In the genomic region with DNA sequence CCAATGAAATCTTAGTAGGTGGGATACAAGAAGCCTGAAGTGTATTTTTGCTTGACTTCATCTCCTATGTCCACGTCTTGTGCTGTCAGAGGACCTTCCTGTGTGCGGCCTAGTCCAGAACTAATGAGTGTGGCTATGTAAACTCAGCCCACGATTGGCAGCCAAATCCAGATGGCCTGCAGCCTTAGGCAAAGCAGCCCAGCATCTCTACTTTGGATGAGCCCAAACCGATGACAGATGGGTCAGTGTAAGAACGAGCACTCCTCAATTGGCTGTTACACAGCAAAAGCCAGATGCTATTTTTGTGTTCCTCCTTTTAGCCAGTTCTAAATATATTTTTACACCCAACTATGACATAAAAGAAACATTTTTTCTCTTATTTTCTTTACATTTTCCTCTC, we compare ENCODE assay signal across 15 mouse cellular contexts. TPM values are rescaled to one million over a fixed set of nuclear protein-coding genes. Genes with fewer than 3 reads are reported as not detected.
DNase-seq lines count a peak whose midpoint lies in the region; ATAC-seq and TF ChIP-seq lines count a peak whose summit lies in the region.
"Had no signal": no experiment of that assay in that cellular context is flagged by ENCODE, and none has a peak within 500 bp of the region (broad histone marks: within the 10 kb centered on the region; RNA-seq: fewer than 3 reads in every experiment).

No protein-coding gene starts in this region.

- peak; percentile 78 for ATAC-seq in forebrain, postnatal 0 days
- ATAC-seq in forebrain, embryonic 13.5 days, result no peak; the same call in 1 of the 2 replicates
- peak; percentile 74 for ATAC-seq in lung, embryonic 16.5 days (ENCODE audit: low read depth)
- ATAC-seq in megakaryocyte, adult 5-6 weeks (ENCODE audit: poor library complexity, severe bottlenecking), result no peak
- ATAC-seq: midbrain, embryonic 15.5 days had no signal

- H3K4me3 ChIP-seq in forebrain, postnatal 0 days (ENCODE audit: low read depth, low read length), result no peak overlapping the region
- H3K4me3 ChIP-seq in forebrain, embryonic 13.5 days, result no peak overlapping the region
- H3K4me3 ChIP-seq in lung, embryonic 16.5 days (ENCODE audit: low read length), result no peak overlapping the region
- H3K4me3 ChIP-seq in layer of hippocampus, adult 2 months, result no peak overlapping the region
- H3K4me3 ChIP-seq: hindbrain, embryonic 10.5 days; midbrain, embryonic 15.5 days had no signal

- DNase-seq in forebrain, postnatal 0 days, result peak; percentile 70
- DNase-seq in lung, adult 18-20 months, result no peak
- DNase-seq in layer of hippocampus, adult 2 months (ENCODE audit: low spot score in 2 of 2), result peak; percentile 23 to 30
- DNase-seq in right cerebral cortex, postnatal 10 days (ENCODE audit: low spot score in 2 of 2), result peak; percentile 59 to 81
- DNase-seq in gastrocnemius, adult 18-20 months (ENCODE audit: low spot score), result no peak
- DNase-seq: B cell, adult 2 months; heart, adult 11 months; kidney, adult 8-10 months had no signal

- H3K9ac ChIP-seq in forebrain, postnatal 0 days, result no peak overlapping the region
- no peak overlapping the region for H3K9ac ChIP-seq in forebrain, embryonic 13.5 days
- H3K9ac ChIP-seq in lung, embryonic 16.5 days (ENCODE audit: low read length), result no peak overlapping the region
- H3K9ac ChIP-seq: midbrain, embryonic 15.5 days had no signal

- H3K36me3 ChIP-seq in forebrain, postnatal 0 days (ENCODE audit: insufficient read depth), result no peaks in the 10 kb centered on the region
- no peaks in the 10 kb centered on the region for H3K36me3 ChIP-seq in forebrain, embryonic 13.5 days (ENCODE audit: poor library complexity, severe bottlenecking)
- no peaks in the 10 kb centered on the region for H3K36me3 ChIP-seq in lung, embryonic 16.5 days (ENCODE audit: control insufficient read depth, insufficient read depth, low read length)
- H3K36me3 ChIP-seq: hindbrain, embryonic 10.5 days; midbrain, embryonic 15.5 days had no signal

- peak overlapping the region; percentile 50; the same call in 1 of the 2 replicates for H3K27ac ChIP-seq in forebrain, postnatal 0 days (ENCODE audit: low read depth, low read length)
- no peak overlapping the region for H3K27ac ChIP-seq in forebrain, embryonic 13.5 days
- H3K27ac ChIP-seq in lung, embryonic 16.5 days (ENCODE audit: low read length), result no peak overlapping the region
- H3K27ac ChIP-seq in layer of hippocampus, adult 2 months, result no peak overlapping the region; the same call in 1 of the 2 replicates
- H3K27ac ChIP-seq: hindbrain, embryonic 10.5 days; midbrain, embryonic 15.5 days had no signal

- no peak overlapping the region for H3K4me2 ChIP-seq in forebrain, postnatal 0 days (ENCODE audit: low read depth)
- H3K4me2 ChIP-seq in forebrain, embryonic 13.5 days, result no peak overlapping the region
- H3K4me2 ChIP-seq in lung, embryonic 16.5 days (ENCODE audit: low read depth, low read length), result no peak overlapping the region
- H3K4me2 ChIP-seq: midbrain, embryonic 15.5 days had no signal

- H3K4me1 ChIP-seq in forebrain, postnatal 0 days (ENCODE audit: insufficient read depth), result no peaks in the 10 kb centered on the region; the same call in 1 of the 2 replicates
- no peaks in the 10 kb centered on the region for H3K4me1 ChIP-seq in forebrain, embryonic 13.5 days
- H3K4me1 ChIP-seq in lung, embryonic 16.5 days (replicated peaks; ENCODE audit: control insufficient read depth, insufficient read depth, low read length), result no peaks in the 10 kb centered on the region; the same call in 1 of the 2 replicates
- H3K4me1 ChIP-seq: hindbrain, embryonic 10.5 days; midbrain, embryonic 15.5 days had no signal

- no peaks in the 10 kb centered on the region for H3K27me3 ChIP-seq in forebrain, postnatal 0 days (ENCODE audit: insufficient read depth, low read length)
- H3K27me3 ChIP-seq in forebrain, embryonic 13.5 days, result no peaks in the 10 kb centered on the region
- no peaks in the 10 kb centered on the region for H3K27me3 ChIP-seq in lung, embryonic 16.5 days (ENCODE audit: control insufficient read depth, insufficient read depth, low read depth, low read length)
- H3K27me3 ChIP-seq: midbrain, embryonic 15.5 days had no signal

- no peaks in the 10 kb centered on the region for H3K9me3 ChIP-seq in forebrain, postnatal 0 days (ENCODE audit: low read length)
- H3K9me3 ChIP-seq in forebrain, embryonic 13.5 days (replicated peaks), result no peaks in the 10 kb centered on the region
- H3K9me3 ChIP-seq in lung, embryonic 16.5 days (ENCODE audit: control insufficient read depth, low read length), result no peaks in the 10 kb centered on the region
- H3K9me3 ChIP-seq: midbrain, embryonic 15.5 days had no signal

- 57% methylated on average over 5 of the region's 5 CpGs for whole genome bisulfite sequencing in forebrain, postnatal 0 days
- 77% methylated on average over 5 of the region's 5 CpGs for WGBS in forebrain, embryonic 13.5 days
- 36% methylated on average over 5 of the region's 5 CpGs for WGBS in lung, embryonic 16.5 days

- no peak for TF ChIP-seq CTCF in forebrain, postnatal 0 days (IDR thresholded peaks at IDR 0.05; ENCODE audit: low read depth)
- no peak for TF ChIP-seq CTCF in layer of hippocampus, adult 2 months (conservative IDR thresholded peaks at IDR 0.05)

RNA-seq across cellular contexts. Expression of gene Drd1, which starts 32.2 kb away (rescaled TPM):
- total RNA-seq in forebrain, postnatal 0 days (2014; rRNA removed), result 9.8 and 19.7 TPM in 2 replicates
- polyA plus RNA-seq in forebrain, postnatal 0 days (2015; fragmentation: Nextera tagmentation; extraction: Ambion mirVana), result 6.6 and 7.6 TPM in 2 replicates
- polyA plus RNA-seq in forebrain, embryonic 13.5 days (2015; fragmentation: Nextera tagmentation; extraction: Ambion mirVana), result 3.4 and 4.1 TPM in 2 replicates
- polyA plus RNA-seq in lung, embryonic 16.5 days (2015; fragmentation: Nextera tagmentation; extraction: Ambion mirVana), result 0.52 and 0.99 TPM in 2 replicates
- 1 to 10 TPM; 5.4 to 8.7 TPM for total RNA-seq in layer of hippocampus, adult 2 months (2021)
- under 1 TPM; 0.07 to 0.48 TPM for total RNA-seq in gastrocnemius, adult 18-20 months (2021)
- not detected in 2 replicates for total RNA-seq in megakaryocyte, adult 5-6 weeks (2015)
- total RNA-seq in megakaryocyte, adult 5-6 weeks (2017), result not detected in 2 replicates
- total RNA-seq: MEL had no signal
- polyA plus RNA-seq: liver, embryonic 16.5 days had no signal

RNA-seq across cellular contexts. Expression of gene Sfxn1, which starts 48.4 kb away (rescaled TPM):
- 83.8 and 102 TPM in 2 replicates for total RNA-seq in forebrain, postnatal 0 days (2014; rRNA removed)
- polyA plus RNA-seq in forebrain, postnatal 0 days (2015; fragmentation: Nextera tagmentation; extraction: Ambion mirVana), result 102 and 116 TPM in 2 replicates
- polyA plus RNA-seq in forebrain, embryonic 13.5 days (2015; fragmentation: Nextera tagmentation; extraction: Ambion mirVana), result 79.4 and 83.0 TPM in 2 replicates
- polyA plus RNA-seq in lung, embryonic 16.5 days (2015; fragmentation: Nextera tagmentation; extraction: Ambion mirVana), result 52.0 and 54.0 TPM in 2 replicates
- 10 to 100 TPM; 48.7 to 49.1 TPM for total RNA-seq in layer of hippocampus, adult 2 months (2021)
- 1 to 10 TPM; 1.4 to 1.6 TPM for total RNA-seq in gastrocnemius, adult 18-20 months (2021)
- 41.1 and 41.5 TPM in 2 replicates for total RNA-seq in megakaryocyte, adult 5-6 weeks (2015)
- total RNA-seq in megakaryocyte, adult 5-6 weeks (2017), result 25.2 and 30.4 TPM in 2 replicates

Comparison
In these comparisons a context has a peak if more than half of its experiments do, and no peak if none do; other contexts are left out.
1. ATAC-seq: peak in forebrain, postnatal 0 days (single experiment) and lung, embryonic 16.5 days (single experiment); none in forebrain, embryonic 13.5 days (single experiment) and megakaryocyte, adult 5-6 weeks (single experiment).
2. DNase-seq: peak in forebrain, postnatal 0 days (single experiment), layer of hippocampus, adult 2 months (2 of 2) and right cerebral cortex, postnatal 10 days (2 of 2); none in lung, adult 18-20 months (0 of 2) and gastrocnemius, adult 18-20 months (single experiment).
3. RNA of gene Sfxn1, which starts 48.4 kb away (total RNA-seq): 83.8 to 102 TPM in forebrain, postnatal 0 days, 48.7 to 49.1 TPM in layer of hippocampus, adult 2 months and 25.2 to 41.5 TPM in megakaryocyte, adult 5-6 weeks; 1.4 to 1.6 TPM in gastrocnemius, adult 18-20 months; every median in the first group is over 10 times any median in the second.